Mouse (Mus musculus) liver, embryonic 14.5 days (tissue): ENCODE measurements around the gene Tdrd12.

ENCODE experiments used
- CTCF ChIP-seq: IDR thresholded peaks from 2 replicates; pipeline ENCODE4 v1.5.1; 2016; ENCODE audit warnings: antibody characterized with exemption, low read depth, control low read depth
- EP300 ChIP-seq: IDR thresholded peaks from 2 replicates; pipeline ENCODE4 v1.6.1; 2016; ENCODE audit warnings: antibody characterized with exemption, low read depth

GRCm38 (mm10) chr7:35497516-35497915, 40.0 kb downstream of the Tdrd12 start:
- TF ChIP-seq EP300 (no peak), CTCF (no peak)
